Mouse (Mus musculus) G1E (cell line): ENCODE data around the gene Myo1g. TPM values are rescaled to one million over a fixed set of nuclear protein-coding genes. Genes with fewer than 3 reads are reported as not detected.

ENCODE experiments used
- ATAC-seq: 2 replicates; pipeline ENCODE4 v1.8.0; 2016; ENCODE audit warnings: mild to moderate bottlenecking; ENCODE audit not compliant: insufficient number of reproducible peaks, poor library complexity, low FRiP score, severe bottlenecking; ENCODE audit errors: extremely low read depth
- DNase-seq: peaks from one replicate; pipeline ENCODE4 v3.0.0; 2012; ENCODE audit warnings: low spot score
- H3K27me3 ChIP-seq: 2 replicates; pipeline ENCODE4 v1.6.1; 2012; ENCODE audit warnings: mild to moderate bottlenecking, low read length, inconsistent platforms; ENCODE audit not compliant: insufficient read depth
- H3K36me3 ChIP-seq: replicated peaks from 2 replicates; pipeline ENCODE3; 2012; ENCODE audit warnings: mild to moderate bottlenecking, inconsistent platforms
- H3K4me1 ChIP-seq: 2 replicates; pipeline ENCODE4 v1.6.1; 2012; ENCODE audit warnings: low read depth, low read length, inconsistent platforms, mixed read lengths; ENCODE audit not compliant: insufficient read depth
- H3K4me3 ChIP-seq: 2 replicates; pipeline ENCODE4 v1.5.1; 2012; ENCODE audit warnings: low read depth, mild to moderate bottlenecking, inconsistent platforms, low read length, moderate library complexity, mixed read lengths
- H3K9me3 ChIP-seq: replicated peaks from 2 replicates; pipeline ENCODE4 v1.6.1; 2012; ENCODE audit warnings: inconsistent platforms
- CTCF ChIP-seq: IDR thresholded peaks from 2 replicates; pipeline ENCODE4 v1.5.1; 2012; ENCODE audit warnings: low read depth, low read length, inconsistent platforms, mixed read lengths
- GATA1 ChIP-seq: IDR thresholded peaks from 2 replicates; pipeline ENCODE4 v1.6.1; 2012; ENCODE audit warnings: borderline replicate concordance, low read length, inconsistent platforms, mixed read lengths
- GATA2 ChIP-seq: IDR thresholded peaks from 2 replicates; pipeline ENCODE4 v1.6.1; 2012; ENCODE audit warnings: low read depth, low read length, inconsistent platforms, borderline replicate concordance
- POLR2AphosphoS5 ChIP-seq: IDR thresholded peaks from 2 replicates; pipeline ENCODE4 v1.6.1; 2012; ENCODE audit warnings: low read depth, low read length, inconsistent platforms; ENCODE audit not compliant: insufficient replicate concordance
- TAL1 ChIP-seq: conservative IDR thresholded peaks from 2 replicates; pipeline ENCODE4 v1.6.1; 2012; ENCODE audit warnings: low read depth, low read length, inconsistent platforms, mixed read lengths
- polyA plus RNA-seq: library from polyadenylated mRNA; stranded (reverse); fragments of >175 nt; gene quantifications from 2 replicates; pipeline ENCODE4 v1.2.3, GENCODE M21; 2012
- total RNA-seq, 2 experiments: library from RNA; stranded (forward) in 1 of 2; stranded (reverse) in 1 of 2; fragments of 200-1000 nt in 1 of 2; fragments of >200 nt in 1 of 2; fragmentation: Nextera tagmentation in 1 of 2; gene quantifications; 2 replicates each; pipeline ENCODE4 v1.2.3; 2014 to 2017

Gene Myo1g
- total and polyA plus RNA-seq, 3 experiments: 56.5 to 78.8 (median 69.2) TPM

- DNase-seq: no peak
- Histone ChIP-seq H3K4me1 (peaks cover 15% of the 10 kb centered on the region), H3K9me3 (no peaks in the 10 kb centered on the region), H3K27me3 (peaks cover 14% of the 10 kb centered on the region), H3K36me3 (peaks cover 15% of the 10 kb centered on the region), H3K4me3 (no peak overlapping the region)
- TF ChIP-seq TAL1: no peak
- no peak for TF ChIP-seq GATA2
- TF ChIP-seq CTCF: no peak
- no peak for TF ChIP-seq POLR2AphosphoS5
- no peak for TF ChIP-seq GATA1
- no peak for ATAC-seq
These were observed 43.4 kb downstream of the Myo1g start for GRCm38 (mm10) chr11:6477350-6477749.

GRCm38 (mm10) chr11:6476876-6477275 lies 43.9 kb downstream of the Myo1g start:
- peaks cover 17% of the 10 kb centered on the region for H3K4me1 ChIP-seq
- no peak overlapping the region for H3K4me3 ChIP-seq
- DNase-seq (no peak), ATAC-seq (no peak)
- no peak for TF ChIP-seq GATA2
- no peak for TF ChIP-seq CTCF
- no peaks in the 10 kb centered on the region for H3K9me3 ChIP-seq
- peaks cover 18% of the 10 kb centered on the region for H3K36me3 ChIP-seq
- H3K27me3 ChIP-seq: peaks cover 12% of the 10 kb centered on the region

- TF ChIP-seq CTCF (no peak), GATA1 (no peak), POLR2AphosphoS5 (no peak)
- H3K36me3 ChIP-seq: peaks cover 25% of the 10 kb centered on the region
- ATAC-seq: peak; percentile 78
- H3K4me1 ChIP-seq: peaks cover 24% of the 10 kb centered on the region
- peak within 1 kb of the TSS; percentile 89 for H3K4me3 ChIP-seq
- DNase-seq: peak; percentile 88
- H3K27me3 ChIP-seq: peaks cover 5% of the 10 kb centered on the region
- no peaks in the 10 kb centered on the region for H3K9me3 ChIP-seq
These were observed 44.8 kb downstream of the Myo1g start, which contains the start of gene Purb for GRCm38 (mm10) chr11:6475867-6476484. Purb (minus strand) TSS chr11:6475917.

- H3K4me1 ChIP-seq: peaks cover 28% of the 10 kb centered on the region
- H3K27me3 ChIP-seq: peaks cover under 1% of the 10 kb centered on the region; the same call in 1 of the 2 replicates
- no peaks in the 10 kb centered on the region for H3K9me3 ChIP-seq
- TF ChIP-seq GATA2 (no peak), CTCF (no peak; the same call in 1 of the 2 replicates), GATA1 (no peak), POLR2AphosphoS5 (no peak), TAL1 (no peak)
- DNase-seq (peak; percentile 38), ATAC-seq (peak; percentile 32; the same call in 1 of the 2 replicates)
- H3K36me3 ChIP-seq: peaks cover 33% of the 10 kb centered on the region
- H3K4me3 ChIP-seq: peak overlapping the region; percentile 89
These were observed 45.7 kb downstream of the Myo1g start for GRCm38 (mm10) chr11:6474874-6475731.

- DNase-seq (no peak), ATAC-seq (no peak)
- TF ChIP-seq TAL1 (no peak), GATA1 (no peak), POLR2AphosphoS5 (no peak), CTCF (no peak)
- Histone ChIP-seq H3K36me3 (peaks cover 37% of the 10 kb centered on the region), H3K4me1 (peaks cover 32% of the 10 kb centered on the region), H3K9me3 (no peaks in the 10 kb centered on the region), H3K27me3 (no peaks in the 10 kb centered on the region), H3K4me3 (peak overlapping the region; percentile 89)
These were observed 46.4 kb downstream of the Myo1g start for GRCm38 (mm10) chr11:6474381-6474780.

- no peak for ATAC-seq
- Histone ChIP-seq H3K4me3 (peak overlapping the region; percentile 58; the same call in 1 of the 2 replicates), H3K36me3 (peaks cover 53% of the 10 kb centered on the region)
These were observed 48.7 kb downstream of the Myo1g start for GRCm38 (mm10) chr11:6472076-6472475.

More at GRCm38 (mm10) chr11:6472076-6472475, 48.7 kb downstream of the Myo1g start:
- Histone ChIP-seq H3K9me3 (no peaks in the 10 kb centered on the region), H3K27me3 (no peaks in the 10 kb centered on the region), H3K4me1 (peaks cover 41% of the 10 kb centered on the region)
- DNase-seq: no peak
- TF ChIP-seq TAL1: no peak
- TF ChIP-seq POLR2AphosphoS5: no peak
- no peak for TF ChIP-seq GATA2
- TF ChIP-seq CTCF: no peak
- no peak for TF ChIP-seq GATA1
